Mouse (Mus musculus) liver, postnatal 0 days (tissue): Measurements from ENCODE around the gene Dennd5a. TPM values are rescaled to one million over a fixed set of nuclear protein-coding genes. Genes with fewer than 3 reads are reported as not detected.

Experiments
- ATAC-seq: fragments of 200-750 bp; cut with Nextera tagmentation; 2 replicates; pipeline ENCODE4 v1.8.0; 2017; ENCODE audit warnings: mild to moderate bottlenecking, moderate library complexity
- DNase-seq: peaks from one replicate; pipeline ENCODE4 v3.0.0-alpha.2; 2016
- H3K27ac ChIP-seq: fragments of 300-500 bp; sonication (generic); 2 replicates; pipeline ENCODE4 v1.5.1; 2014; ENCODE audit warnings: antibody characterized with exemption, moderate library complexity, mild to moderate bottlenecking, low read depth
- H3K27me3 ChIP-seq: fragments of 300-500 bp; sonication (generic); 2 replicates; pipeline ENCODE4 v1.6.1; 2014; ENCODE audit warnings: low read length, control low read depth, mixed read lengths; ENCODE audit not compliant: insufficient read depth
- H3K36me3 ChIP-seq: fragments of 300-500 bp; sonication (generic); replicated peaks from 2 replicates; pipeline ENCODE4 v1.6.1; 2014; ENCODE audit warnings: mild to moderate bottlenecking, control low read depth, low read length, moderate library complexity, mixed read lengths; ENCODE audit not compliant: insufficient read depth
- H3K4me1 ChIP-seq: fragments of 300-500 bp; sonication (generic); 2 replicates; pipeline ENCODE4 v1.6.1; 2014; ENCODE audit warnings: antibody characterized with exemption, mild to moderate bottlenecking, control low read depth; ENCODE audit not compliant: insufficient read depth
- H3K4me2 ChIP-seq: fragments of 300-500 bp; sonication (generic); 2 replicates; pipeline ENCODE4 v1.6.1; 2014; ENCODE audit warnings: low read depth, mild to moderate bottlenecking, low read length, moderate library complexity, mixed read lengths
- H3K4me3 ChIP-seq: fragments of 300-500 bp; sonication (generic); 2 replicates; pipeline ENCODE4 v1.5.1; 2014; ENCODE audit warnings: low read depth, low read length
- H3K9ac ChIP-seq: fragments of 300-500 bp; sonication (generic); replicated peaks from 2 replicates; pipeline ENCODE4 v1.6.1; 2014; ENCODE audit warnings: mild to moderate bottlenecking, moderate library complexity
- H3K9me3 ChIP-seq: fragments of 300-500 bp; sonication (generic); 2 replicates; pipeline ENCODE4 v1.6.1; 2016; ENCODE audit warnings: mild to moderate bottlenecking, control low read depth, low read length, mixed read lengths
- CTCF ChIP-seq: sonication (generic); IDR thresholded peaks from 2 replicates; pipeline ENCODE4 v1.5.1; 2016; ENCODE audit warnings: antibody characterized with exemption, low read depth
- EP300 ChIP-seq: IDR thresholded peaks from 2 replicates; pipeline ENCODE4 v1.6.1; 2016; ENCODE audit warnings: antibody characterized with exemption, low read depth, mild to moderate bottlenecking
- WGBS: fragments of 180-500 bp; shearing (Covaris S2); extraction: QIAGEN DNeasy Blood & Tissue Kit; methylation state at CpG from one replicate; pipeline ENCODE4 v1.1.7; 2014; ENCODE audit not compliant: insufficient replicate concordance; 5-methylcytosine and 5-hydroxymethylcytosine counted together
- polyA plus RNA-seq: library from polyadenylated mRNA; unstranded; fragments of >200 nt; fragmentation: Nextera tagmentation; extraction: Ambion mirVana; gene quantifications from 2 replicates; pipeline ENCODE4 v1.2.1, GENCODE M21; 2015

The Dennd5a gene
- polyA plus RNA-seq, 1 experiment from 2014 or later = 8.0 TPM

DNA sequence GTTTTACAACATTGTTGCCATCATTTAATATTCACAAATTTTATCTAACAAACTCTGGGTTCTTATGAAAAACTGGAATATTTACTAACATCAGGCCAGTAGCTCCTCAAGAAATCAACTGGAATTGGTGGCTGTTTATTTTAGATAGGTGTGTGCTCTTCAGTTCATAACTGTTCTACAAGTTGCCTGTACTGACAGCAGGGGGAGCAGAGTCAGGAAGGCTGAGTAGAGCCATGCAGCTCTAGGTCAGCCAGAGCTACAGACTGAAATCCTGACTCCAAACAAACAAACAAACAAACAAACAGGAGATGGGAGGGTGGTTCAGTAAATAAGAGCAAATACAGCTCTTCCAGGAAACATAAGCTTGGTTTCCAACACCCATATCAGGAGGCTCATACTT, 30.6 kb downstream of the Dennd5a start:
- Histone ChIP-seq H3K4me3 (no peak overlapping the region), H3K4me1 (no peaks in the 10 kb centered on the region)
- no peak for DNase-seq

DNA sequence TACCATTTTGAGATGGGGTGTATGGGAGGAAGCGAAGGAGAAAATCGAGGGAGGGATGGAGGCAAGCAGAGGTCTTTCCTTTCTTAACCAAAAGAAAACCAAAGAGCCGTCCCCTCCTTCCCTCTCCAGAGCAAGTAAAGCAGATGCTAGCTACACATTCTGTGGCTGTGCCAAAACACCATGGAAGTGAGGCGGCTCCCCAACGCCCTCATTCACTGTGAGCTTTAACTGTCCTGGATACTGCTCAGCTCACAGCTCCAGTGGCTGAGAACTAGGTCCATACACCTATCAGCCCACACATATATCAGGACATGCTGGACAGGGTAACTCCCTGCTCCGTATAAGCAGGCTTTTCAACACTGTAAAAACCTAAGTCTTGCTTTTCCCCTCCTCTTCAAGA, 31.9 kb downstream of the Dennd5a start:
- no peak for DNase-seq
- Histone ChIP-seq H3K4me1 (no peaks in the 10 kb centered on the region), H3K4me2 (no peak overlapping the region), H3K4me3 (no peak overlapping the region), H3K9ac (no peak overlapping the region), H3K36me3 (peaks cover 17% of the 10 kb centered on the region), H3K27ac (no peak overlapping the region), H3K27me3 (no peaks in the 10 kb centered on the region), H3K9me3 (no peaks in the 10 kb centered on the region)
- WGBS = 78% methylated on average over 6 of the region's 6 CpGs
- ATAC-seq = no peak
- TF ChIP-seq EP300 = no peak
- no peak for TF ChIP-seq CTCF

More for the DNA sequence above, 30.6 kb downstream of the Dennd5a start:
- Histone ChIP-seq H3K9ac (no peak overlapping the region), H3K4me2 (no peak overlapping the region), H3K36me3 (peaks cover 25% of the 10 kb centered on the region), H3K9me3 (no peaks in the 10 kb centered on the region), H3K27ac (no peak overlapping the region), H3K27me3 (no peaks in the 10 kb centered on the region)
- ATAC-seq = no peak
- TF ChIP-seq CTCF = peak; percentile 44
- TF ChIP-seq EP300 = no peak

DNA sequence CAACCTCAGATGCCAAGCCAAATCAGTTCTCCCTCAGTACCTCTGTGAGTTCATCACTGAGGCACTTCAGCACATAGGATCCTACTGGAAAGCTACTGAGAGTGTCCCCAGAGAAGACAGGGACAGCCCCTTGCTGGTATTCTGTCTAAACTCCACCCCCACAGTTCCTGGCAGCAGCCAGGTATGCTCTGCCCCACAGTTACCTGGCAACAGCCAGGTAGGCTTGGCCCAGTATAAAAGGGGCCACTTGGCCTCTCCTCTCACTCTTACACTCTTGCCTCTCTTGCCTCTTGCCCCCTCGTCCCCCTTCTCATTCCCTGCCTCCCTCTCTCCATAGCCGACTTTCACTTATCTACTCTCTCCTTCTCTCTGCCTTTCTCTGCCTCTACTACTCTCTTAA, 35.3 kb downstream of the Dennd5a start:
- Histone ChIP-seq H3K9me3 (no peaks in the 10 kb centered on the region), H3K4me1 (no peaks in the 10 kb centered on the region), H3K36me3 (peaks cover 10% of the 10 kb centered on the region), H3K4me2 (no peak overlapping the region), H3K27ac (no peak overlapping the region), H3K27me3 (no peaks in the 10 kb centered on the region), H3K4me3 (no peak overlapping the region), H3K9ac (no peak overlapping the region)
- WGBS = 71% methylated on average over 2 of the region's 2 CpGs
- no peak for ATAC-seq
- no peak for TF ChIP-seq EP300
- no peak for TF ChIP-seq CTCF
- DNase-seq = no peak

DNA sequence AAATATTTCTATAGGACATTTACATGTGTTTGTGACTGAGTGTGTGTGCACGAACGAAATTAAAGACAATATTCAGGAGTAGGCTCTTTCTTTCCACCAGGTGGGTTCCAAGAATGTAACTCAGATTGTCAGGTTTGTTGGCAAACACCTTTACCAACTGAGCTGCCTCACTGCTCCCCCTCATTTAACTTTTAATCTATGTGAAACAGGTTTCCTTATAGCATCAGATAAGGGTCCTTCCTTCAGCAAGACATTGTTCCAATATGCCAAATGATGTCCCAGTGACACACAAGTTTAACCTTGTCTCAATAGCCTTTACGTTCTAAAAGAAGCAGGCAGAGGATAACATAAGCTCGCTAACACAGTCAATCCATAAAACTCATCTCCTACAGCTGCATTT, 37.4 kb downstream of the Dennd5a start:
- no peak overlapping the region for H3K27ac ChIP-seq
- WGBS = 73% methylated on average over 4 of the region's 4 CpGs
- ATAC-seq = no peak
- H3K36me3 ChIP-seq = peaks cover 22% of the 10 kb centered on the region
- H3K9me3 ChIP-seq = no peaks in the 10 kb centered on the region
- H3K4me3 ChIP-seq = no peak overlapping the region
- H3K4me1 ChIP-seq = no peaks in the 10 kb centered on the region
- H3K27me3 ChIP-seq = no peaks in the 10 kb centered on the region
- H3K9ac ChIP-seq = no peak overlapping the region
- H3K4me2 ChIP-seq = no peak overlapping the region
- no peak for DNase-seq
- TF ChIP-seq EP300 (no peak), CTCF (no peak)

DNA sequence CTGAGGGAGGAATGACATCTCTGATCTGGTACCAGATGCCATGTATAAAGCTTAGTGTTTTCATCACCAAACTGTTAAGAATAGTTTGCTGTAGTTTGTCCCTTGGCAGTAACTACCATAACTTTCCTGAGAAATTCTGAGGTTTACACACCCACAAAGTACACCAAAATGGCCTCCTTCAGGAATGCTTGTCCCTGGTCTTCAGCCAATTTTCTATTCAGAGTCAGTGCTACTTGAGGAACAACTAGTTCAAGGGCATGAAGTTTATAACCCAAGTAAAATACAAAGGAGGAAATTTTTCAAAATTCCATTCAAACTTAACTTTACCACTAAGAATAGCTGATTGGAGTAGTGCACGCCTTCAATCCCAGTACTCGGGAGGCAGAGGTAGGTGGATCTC, 54.1 kb downstream of the Dennd5a start:
- Histone ChIP-seq H3K27ac (no peak overlapping the region), H3K4me2 (no peak overlapping the region), H3K36me3 (peaks cover 72% of the 10 kb centered on the region), H3K27me3 (no peaks in the 10 kb centered on the region), H3K9ac (no peak overlapping the region), H3K4me3 (no peak overlapping the region), H3K4me1 (no peaks in the 10 kb centered on the region), H3K9me3 (no peaks in the 10 kb centered on the region)
- DNase-seq (no peak), ATAC-seq (no peak)
- TF ChIP-seq EP300 = no peak
- 77% methylated on average over 2 of the region's 2 CpGs for WGBS

DNA sequence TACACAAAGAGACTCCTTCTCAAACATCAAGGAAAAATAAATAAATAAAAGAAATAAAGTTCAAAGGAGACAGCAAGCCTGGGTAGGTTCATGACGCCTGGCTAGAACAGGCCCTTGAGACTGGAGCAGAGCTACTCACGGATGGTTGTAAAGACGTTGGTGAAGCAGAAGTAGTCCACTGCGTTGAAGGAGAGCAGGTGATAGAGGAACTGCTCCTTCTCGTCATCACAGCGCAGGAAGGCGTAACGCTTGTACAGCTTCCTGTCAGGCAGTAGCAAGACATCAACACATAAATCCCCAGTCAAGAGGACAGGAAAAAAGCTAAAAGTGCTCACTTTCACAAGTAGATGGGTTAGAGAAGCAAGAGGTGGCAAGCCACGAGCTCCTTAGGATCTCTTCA, 59.3 kb downstream of the Dennd5a start:
- no peaks in the 10 kb centered on the region for H3K9me3 ChIP-seq
- ATAC-seq (no peak), DNase-seq (no peak)
- no peak overlapping the region for H3K27ac ChIP-seq
- no peak overlapping the region for H3K9ac ChIP-seq
- peaks cover 87% of the 10 kb centered on the region for H3K36me3 ChIP-seq
- H3K4me1 ChIP-seq = no peaks in the 10 kb centered on the region
- TF ChIP-seq EP300 = no peak
- no peak for TF ChIP-seq CTCF
- no peak overlapping the region for H3K4me3 ChIP-seq
- H3K27me3 ChIP-seq = no peaks in the 10 kb centered on the region
- H3K4me2 ChIP-seq = no peak overlapping the region
- WGBS = 59% methylated on average over 9 of the region's 9 CpGs

DNA sequence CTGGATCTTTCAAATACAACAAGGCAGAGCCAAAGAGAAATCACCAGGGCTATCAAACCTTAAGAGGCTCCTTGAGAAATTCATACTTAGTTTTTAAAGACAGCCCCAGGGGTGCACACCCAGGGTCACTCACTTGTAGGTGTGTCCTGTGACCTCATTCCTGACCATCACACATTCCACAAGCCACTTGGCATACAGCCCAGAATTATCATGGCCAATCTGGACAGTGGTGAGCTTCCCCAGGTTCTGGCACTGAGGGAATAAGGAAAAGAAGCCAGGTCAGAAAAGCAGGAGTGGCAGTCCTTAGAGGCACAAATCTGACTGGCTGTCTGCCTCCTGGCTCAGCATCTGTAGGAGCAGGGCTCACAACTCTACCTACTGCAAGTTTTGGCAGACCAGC, 61.4 kb downstream of the Dennd5a start:
- no peaks in the 10 kb centered on the region for H3K27me3 ChIP-seq
- TF ChIP-seq EP300 (no peak), CTCF (no peak)
- no peaks in the 10 kb centered on the region for H3K4me1 ChIP-seq
- H3K9ac ChIP-seq = no peak overlapping the region
- no peak overlapping the region for H3K4me3 ChIP-seq
- H3K36me3 ChIP-seq = peaks cover 92% of the 10 kb centered on the region
- H3K27ac ChIP-seq = no peak overlapping the region
- no peaks in the 10 kb centered on the region for H3K9me3 ChIP-seq
- DNase-seq (peak; percentile 33), ATAC-seq (peak; percentile 66; the same call in 1 of the 2 replicates)
- H3K4me2 ChIP-seq = no peak overlapping the region
